Mouse (Mus musculus): ENCODE measurements around the gene Ppt2. TPM values are rescaled to one million over a fixed set of nuclear protein-coding genes. Genes with fewer than 3 reads are reported as not detected.

Ppt2 gene
- total and polyA plus RNA-seq, 2 experiments = 22.5 to 38.5 TPM

DNA sequence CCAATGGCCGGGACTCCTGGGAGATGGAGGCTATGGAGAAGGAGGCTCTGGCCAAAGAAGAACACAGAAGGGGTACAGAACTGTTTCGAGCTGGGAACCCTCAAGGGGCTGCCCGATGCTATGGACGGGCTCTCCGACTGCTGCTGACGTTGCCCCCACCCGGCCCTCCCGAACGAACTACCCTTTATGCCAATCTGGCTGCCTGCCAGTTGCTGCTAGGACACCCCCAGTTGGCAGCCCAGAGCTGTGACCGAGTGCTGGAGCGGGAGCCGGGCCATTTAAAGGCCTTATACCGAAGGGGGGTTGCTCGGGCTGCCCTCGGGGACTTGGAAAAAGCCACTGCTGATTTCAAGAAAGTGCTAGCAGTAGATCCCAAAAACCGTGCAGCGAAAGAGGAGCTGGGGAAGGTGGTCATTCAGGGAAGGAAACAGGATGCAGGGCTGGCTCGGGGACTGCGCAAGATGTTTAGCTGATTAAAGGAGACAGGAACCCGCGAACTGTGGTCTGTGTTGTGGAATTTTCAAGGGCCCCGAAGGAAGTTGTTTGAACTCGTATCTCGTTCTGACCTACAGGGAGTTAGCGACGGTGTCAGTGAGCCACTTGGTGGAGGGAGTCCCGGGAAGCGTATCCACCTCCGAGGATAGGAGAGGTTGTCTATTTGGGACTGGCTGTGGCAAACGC lies 17.7 kb upstream of the Ppt2 start:
- no peak overlapping the region for H3K4me3 ChIP-seq (ENCODE audit: insufficient read depth, low read depth, low read length)
- H3K4me1 ChIP-seq (ENCODE audit: control insufficient read depth, insufficient read depth, low read length) = peaks cover 12% of the 10 kb centered on the region
- WGBS = 80% methylated on average over 30 of the region's 30 CpGs
- no peaks in the 10 kb centered on the region; the same call in 1 of the 2 replicates for H3K79me2 ChIP-seq (ENCODE audit: control insufficient read depth, insufficient read depth, low read length)
- TF ChIP-seq POLR2A (IDR thresholded peaks at IDR 0.05; ENCODE audit: extremely low read depth, insufficient read depth, low read length) (no peak), CTCF (IDR thresholded peaks at IDR 0.05; ENCODE audit: low read depth, low read length) (no peak)
- H3K27ac ChIP-seq (replicated peaks; ENCODE audit: insufficient read depth, low read depth, low read length) = no peak overlapping the region
- no peaks in the 10 kb centered on the region for H3K27me3 ChIP-seq (ENCODE audit: control insufficient read depth, insufficient read depth, low read length)
- no peaks in the 10 kb centered on the region for H3K36me3 ChIP-seq (ENCODE audit: control insufficient read depth, insufficient read depth, low read length)
- DNase-seq (ENCODE audit: extremely low read depth, low read depth, low spot score) = no peak
- H3K9ac ChIP-seq (ENCODE audit: low read depth, low read length) = no peak overlapping the region

DNA sequence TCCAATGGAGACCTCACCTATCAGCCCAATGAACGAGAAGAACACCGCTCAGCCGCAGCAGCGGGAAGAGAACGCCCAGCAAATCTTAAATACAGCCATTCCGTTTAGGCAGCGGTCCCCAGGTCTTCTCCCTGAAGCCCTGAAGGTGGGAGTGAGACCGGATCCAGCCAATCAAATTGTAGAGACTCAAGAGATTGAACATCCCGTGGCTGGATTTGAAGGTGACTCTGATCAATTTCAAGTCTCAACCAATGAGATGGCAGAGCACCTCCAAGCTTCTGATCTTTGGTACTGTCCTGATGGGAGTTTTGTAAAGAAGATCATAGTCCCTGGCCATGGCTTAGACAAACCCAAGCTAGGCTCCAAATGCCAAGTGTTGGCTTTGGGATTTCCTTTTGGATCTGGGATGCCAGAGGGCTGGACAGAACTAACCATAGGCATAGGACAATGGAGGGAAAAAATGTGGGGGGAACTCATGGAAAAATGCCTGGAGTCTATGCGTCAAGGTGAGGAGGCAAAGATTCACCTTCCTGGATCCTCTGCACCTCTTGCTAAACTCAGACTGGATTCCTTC lies 17.0 kb upstream of the Ppt2 start:
- no peak for DNase-seq (ENCODE audit: extremely low read depth, low read depth, low spot score)
- peak overlapping the region; percentile 58 for H3K4me3 ChIP-seq (ENCODE audit: insufficient read depth, low read depth, low read length)
- H3K4me1 ChIP-seq (ENCODE audit: control insufficient read depth, insufficient read depth, low read length) = peaks cover 12% of the 10 kb centered on the region
- peak overlapping the region; percentile 35; the same call in 1 of the 2 replicates for H3K9ac ChIP-seq (ENCODE audit: low read depth, low read length)
- TF ChIP-seq CTCF (IDR thresholded peaks at IDR 0.05; ENCODE audit: low read depth, low read length) (no peak), POLR2A (IDR thresholded peaks at IDR 0.05; ENCODE audit: extremely low read depth, insufficient read depth, low read length) (no peak)
- 45% methylated on average over 10 of the region's 10 CpGs for WGBS
- H3K79me2 ChIP-seq (ENCODE audit: control insufficient read depth, insufficient read depth, low read length) = no peaks in the 10 kb centered on the region; the same call in 1 of the 2 replicates
- H3K36me3 ChIP-seq (ENCODE audit: control insufficient read depth, insufficient read depth, low read length) = no peaks in the 10 kb centered on the region
- no peaks in the 10 kb centered on the region for H3K27me3 ChIP-seq (ENCODE audit: control insufficient read depth, insufficient read depth, low read length)
- 0 out of 2 replicates have a peak overlapping the region, but pooled peaks have one; percentile 18 for H3K27ac ChIP-seq (replicated peaks; ENCODE audit: insufficient read depth, low read depth, low read length)

DNA sequence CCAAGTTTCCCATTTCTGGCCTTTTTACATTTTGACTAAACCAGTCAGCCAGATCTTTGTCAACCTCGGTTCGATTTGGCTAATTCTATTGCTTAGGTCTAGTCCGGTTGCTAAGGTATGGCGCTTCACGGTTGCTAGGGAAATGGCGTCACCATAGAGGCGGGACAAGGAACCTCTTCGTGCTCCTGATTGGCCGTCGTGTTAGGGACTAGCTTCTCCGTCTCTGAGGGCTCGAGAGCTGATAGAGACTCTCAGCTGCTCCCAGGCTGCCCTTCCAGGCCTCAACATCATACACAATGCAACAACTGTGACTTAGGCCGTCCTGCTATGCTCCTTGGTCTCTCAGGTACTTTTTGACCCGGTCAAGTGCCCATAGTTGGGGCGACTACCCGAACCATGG lies 16.3 kb upstream of the Ppt2 start, which contains the start of gene Fkbpl:
Gene Fkbpl (plus strand): TSS at position 157 of the 400 bp plus-strand sequence.
- Histone ChIP-seq H3K9ac (ENCODE audit: low read depth, low read length) (peak within 1 kb of the TSS; percentile 77), H3K4me1 (ENCODE audit: control insufficient read depth, insufficient read depth, low read length) (peaks cover 12% of the 10 kb centered on the region), H3K27me3 (ENCODE audit: control insufficient read depth, insufficient read depth, low read length) (no peaks in the 10 kb centered on the region), H3K36me3 (ENCODE audit: control insufficient read depth, insufficient read depth, low read length) (no peaks in the 10 kb centered on the region), H3K27ac (replicated peaks; ENCODE audit: insufficient read depth, low read depth, low read length) (peak within 1 kb of the TSS; percentile 57), H3K4me3 (ENCODE audit: insufficient read depth, low read depth, low read length) (peak within 1 kb of the TSS; percentile 58), H3K79me2 (ENCODE audit: control insufficient read depth, insufficient read depth, low read length) (no peaks in the 10 kb centered on the region; the same call in 1 of the 2 replicates)
- under 1% methylated on average over 16 of the region's 16 CpGs for WGBS
- DNase-seq (ENCODE audit: extremely low read depth, low read depth, low spot score) = peak; percentile 92
- TF ChIP-seq CTCF (IDR thresholded peaks at IDR 0.05; ENCODE audit: low read depth, low read length) (no peak), POLR2A (IDR thresholded peaks at IDR 0.05; ENCODE audit: extremely low read depth, insufficient read depth, low read length) (peak; percentile 47; the same call in 1 of the 2 replicates)

DNA sequence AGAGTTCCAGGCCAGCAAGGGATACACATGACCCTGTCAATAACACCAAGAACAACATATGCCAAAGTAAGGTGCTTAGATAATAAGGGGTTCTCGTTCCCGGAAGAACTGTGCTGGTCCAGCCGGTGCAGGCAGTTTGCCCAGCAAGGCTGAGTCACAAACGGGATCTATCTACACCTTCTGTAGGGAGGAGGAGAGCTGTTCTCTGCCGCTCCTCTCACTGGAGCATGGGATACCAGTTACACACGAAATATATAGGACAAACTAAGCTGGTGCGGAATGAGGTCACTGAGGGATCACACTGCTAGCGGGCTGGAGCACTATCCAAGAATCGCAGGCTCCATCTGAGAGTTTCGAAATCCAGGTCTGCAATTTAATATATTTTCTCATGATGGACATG lies 15.6 kb upstream of the Ppt2 start:
- DNase-seq (ENCODE audit: extremely low read depth, low read depth, low spot score) = no peak
- H3K79me2 ChIP-seq (ENCODE audit: control insufficient read depth, insufficient read depth, low read length) = no peaks in the 10 kb centered on the region; the same call in 1 of the 2 replicates
- no peaks in the 10 kb centered on the region for H3K27me3 ChIP-seq (ENCODE audit: control insufficient read depth, insufficient read depth, low read length)
- peaks cover 12% of the 10 kb centered on the region for H3K4me1 ChIP-seq (ENCODE audit: control insufficient read depth, insufficient read depth, low read length)
- no peak overlapping the region for H3K4me3 ChIP-seq (ENCODE audit: insufficient read depth, low read depth, low read length)
- no peak overlapping the region for H3K27ac ChIP-seq (replicated peaks; ENCODE audit: insufficient read depth, low read depth, low read length)
- 60% methylated on average over 10 of the region's 10 CpGs for WGBS
- H3K36me3 ChIP-seq (ENCODE audit: control insufficient read depth, insufficient read depth, low read length) = no peaks in the 10 kb centered on the region
- TF ChIP-seq CTCF (IDR thresholded peaks at IDR 0.05; ENCODE audit: low read depth, low read length) (no peak), POLR2A (IDR thresholded peaks at IDR 0.05; ENCODE audit: extremely low read depth, insufficient read depth, low read length) (no peak)
- H3K9ac ChIP-seq (ENCODE audit: low read depth, low read length) = no peak overlapping the region

DNA sequence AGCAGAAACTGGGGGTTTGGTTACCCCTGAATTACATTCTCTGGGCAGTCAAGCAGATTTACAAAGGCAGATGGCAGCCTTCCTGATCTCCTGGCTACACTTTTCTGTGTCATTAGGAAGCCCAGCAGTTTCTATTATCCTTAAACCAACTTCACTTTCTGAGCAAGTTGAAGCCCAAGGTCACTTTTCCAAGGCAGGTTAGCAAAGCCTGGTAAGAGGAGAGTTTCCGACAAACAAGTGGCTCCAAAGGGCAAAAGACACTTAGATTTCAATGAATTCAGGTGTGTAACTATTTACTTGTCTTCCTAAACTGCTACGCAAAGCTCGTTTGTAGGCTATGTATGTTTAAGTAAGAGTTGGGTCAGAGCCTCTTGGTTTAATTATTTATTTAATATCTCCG lies 15.1 kb upstream of the Ppt2 start:
- H3K4me3 ChIP-seq (ENCODE audit: insufficient read depth, low read depth, low read length) = no peak overlapping the region
- H3K9ac ChIP-seq (ENCODE audit: low read depth, low read length) = no peak overlapping the region
- no peak for DNase-seq (ENCODE audit: extremely low read depth, low read depth, low spot score)
- TF ChIP-seq CTCF (IDR thresholded peaks at IDR 0.05; ENCODE audit: low read depth, low read length) (no peak), POLR2A (IDR thresholded peaks at IDR 0.05; ENCODE audit: extremely low read depth, insufficient read depth, low read length) (no peak)
- H3K79me2 ChIP-seq (ENCODE audit: control insufficient read depth, insufficient read depth, low read length) = no peaks in the 10 kb centered on the region; the same call in 1 of the 2 replicates
- WGBS = 29% methylated on average over 4 of the region's 4 CpGs
- peaks cover 12% of the 10 kb centered on the region for H3K4me1 ChIP-seq (ENCODE audit: control insufficient read depth, insufficient read depth, low read length)
- H3K27ac ChIP-seq (replicated peaks; ENCODE audit: insufficient read depth, low read depth, low read length) = no peak overlapping the region
- no peaks in the 10 kb centered on the region for H3K27me3 ChIP-seq (ENCODE audit: control insufficient read depth, insufficient read depth, low read length)
- H3K36me3 ChIP-seq (ENCODE audit: control insufficient read depth, insufficient read depth, low read length) = no peaks in the 10 kb centered on the region

DNA sequence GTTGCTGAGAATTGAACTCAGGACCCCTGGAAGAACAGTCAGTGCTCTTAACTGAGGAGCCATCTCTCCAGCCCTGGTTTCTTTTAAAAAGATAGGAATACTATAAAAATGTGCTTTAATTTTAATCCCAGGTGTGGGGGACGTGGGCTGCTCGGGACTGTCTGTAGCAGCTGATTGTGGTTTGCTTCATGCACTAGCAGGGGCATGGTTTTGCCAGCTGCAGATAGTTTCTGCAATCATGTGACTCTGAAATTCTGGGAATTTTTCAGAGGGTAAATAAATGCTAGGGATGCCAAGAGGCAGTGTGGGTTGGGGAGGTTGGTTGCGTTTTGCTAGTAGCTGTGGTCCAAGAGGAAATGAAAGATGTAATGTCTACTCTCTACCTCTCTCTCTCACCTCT lies 13.6 kb upstream of the Ppt2 start:
- no peaks in the 10 kb centered on the region for H3K27me3 ChIP-seq (ENCODE audit: control insufficient read depth, insufficient read depth, low read length)
- no peaks in the 10 kb centered on the region; the same call in 1 of the 2 replicates for H3K79me2 ChIP-seq (ENCODE audit: control insufficient read depth, insufficient read depth, low read length)
- H3K4me1 ChIP-seq (ENCODE audit: control insufficient read depth, insufficient read depth, low read length) = peaks cover 6% of the 10 kb centered on the region
- no peaks in the 10 kb centered on the region for H3K36me3 ChIP-seq (ENCODE audit: control insufficient read depth, insufficient read depth, low read length)
- 41% methylated on average over 3 of the region's 3 CpGs for WGBS
- TF ChIP-seq CTCF (IDR thresholded peaks at IDR 0.05; ENCODE audit: low read depth, low read length) = no peak
- no peak for TF ChIP-seq POLR2A (IDR thresholded peaks at IDR 0.05; ENCODE audit: extremely low read depth, insufficient read depth, low read length)
- no peak overlapping the region for H3K4me3 ChIP-seq (ENCODE audit: insufficient read depth, low read depth, low read length)
- no peak for DNase-seq (ENCODE audit: extremely low read depth, low read depth, low spot score)
- no peak overlapping the region for H3K9ac ChIP-seq (ENCODE audit: low read depth, low read length)
- H3K27ac ChIP-seq (replicated peaks; ENCODE audit: insufficient read depth, low read depth, low read length) = no peak overlapping the region

Measured in liver, adult 2 months (tissue).